Mouse (Mus musculus) forebrain, embryonic 14.5 days (tissue): Measurements from ENCODE around the gene V1rd19. TPM values are rescaled to one million over a fixed set of nuclear protein-coding genes. Genes with fewer than 3 reads are reported as not detected.
"Not testable (repeated sequence)": the region's sequence is repeated elsewhere in the genome, so short reads cannot be mapped to it uniquely, and the experiment has no call there.

ENCODE experiments used
- ATAC-seq: fragments of 200-750 bp; cut with Nextera tagmentation; 2 replicates; pipeline ENCODE4 v1.8.0; 2017; ENCODE audit warnings: mild to moderate bottlenecking, moderate library complexity
- DNase-seq: peaks from one replicate; pipeline ENCODE4 v3.0.0-alpha.2; 2015; ENCODE audit warnings: low spot score
- H3K27ac ChIP-seq: fragments of 300-500 bp; sonication (generic); 2 replicates; pipeline ENCODE4 v1.5.1; 2014; ENCODE audit warnings: low read depth, mild to moderate bottlenecking, control low read depth, low read length, moderate library complexity
- H3K27me3 ChIP-seq: fragments of 300-500 bp; sonication (generic); replicated peaks from 2 replicates; pipeline ENCODE4 v1.6.1; 2014; ENCODE audit warnings: low read length, control low read depth, mixed read lengths; ENCODE audit not compliant: control insufficient read depth, insufficient read depth
- H3K36me3 ChIP-seq: fragments of 300-500 bp; sonication (generic); 2 replicates; pipeline ENCODE4 v1.6.1; 2014; ENCODE audit warnings: low read length, control low read depth; ENCODE audit not compliant: control insufficient read depth, insufficient read depth
- H3K4me1 ChIP-seq: fragments of 300-500 bp; sonication (generic); 2 replicates; pipeline ENCODE4 v1.6.1; 2014; ENCODE audit warnings: antibody characterized with exemption, low read length, control low read depth; ENCODE audit not compliant: control insufficient read depth, insufficient read depth
- H3K4me2 ChIP-seq: fragments of 300-500 bp; sonication (generic); 2 replicates; pipeline ENCODE4 v1.6.1; 2014; ENCODE audit warnings: mild to moderate bottlenecking, control low read depth, low read length
- H3K4me3 ChIP-seq: fragments of 300-500 bp; sonication (generic); 2 replicates; pipeline ENCODE4 v1.5.1; 2014; ENCODE audit warnings: low read depth, low read length, control low read depth
- H3K9ac ChIP-seq: fragments of 300-500 bp; sonication (generic); 2 replicates; pipeline ENCODE4 v1.6.1; 2014; ENCODE audit warnings: mild to moderate bottlenecking, low read length, control low read depth, moderate library complexity
- H3K9me3 ChIP-seq: fragments of 300-500 bp; sonication (generic); replicated peaks from 2 replicates; pipeline ENCODE4 v1.6.1; 2016; ENCODE audit warnings: low read length, control low read depth, mixed read lengths; ENCODE audit not compliant: control insufficient read depth
- WGBS: fragments of 180-500 bp; shearing (Covaris S2); extraction: QIAGEN DNeasy Blood & Tissue Kit; methylation state at CpG from one replicate; pipeline ENCODE4 v1.1.7; 2014; 5-methylcytosine and 5-hydroxymethylcytosine counted together
- polyA plus RNA-seq: library from polyadenylated mRNA; unstranded; fragments of >200 nt; fragmentation: Nextera tagmentation; extraction: Ambion mirVana; gene quantifications from 2 replicates; pipeline ENCODE4 v1.2.1, GENCODE M21; 2014

The V1rd19 gene
- polyA plus RNA-seq: not detected in 2 replicates

DNA sequence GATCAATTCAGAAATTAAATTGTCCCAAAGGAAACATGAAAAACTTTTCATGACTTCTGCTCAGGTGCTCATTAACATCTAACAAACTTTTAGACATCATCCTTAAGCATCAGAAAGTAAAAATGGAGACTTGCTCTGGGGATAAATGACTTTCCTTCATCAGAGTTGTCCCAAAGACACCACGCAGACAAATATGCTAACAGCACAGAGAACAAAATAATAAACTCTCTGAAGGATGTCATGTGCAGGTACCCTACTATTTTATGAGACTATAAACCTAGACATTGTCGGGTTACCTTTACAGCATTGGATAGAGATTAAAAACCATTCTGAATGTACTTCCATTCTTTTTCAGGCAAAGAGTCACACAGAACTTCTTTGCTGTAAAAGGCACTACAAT is at the start of gene V1rd19:
V1rd19 (plus strand) TSS at position 301 of the 400 bp plus-strand sequence.
- H3K9me3 ChIP-seq: peaks cover 15% of the 10 kb centered on the region; the same call in 1 of the 2 replicates
- WGBS: 75% methylated on average over 2 of the region's 2 CpGs
- no peaks in the 10 kb centered on the region for H3K4me1 ChIP-seq

DNA sequence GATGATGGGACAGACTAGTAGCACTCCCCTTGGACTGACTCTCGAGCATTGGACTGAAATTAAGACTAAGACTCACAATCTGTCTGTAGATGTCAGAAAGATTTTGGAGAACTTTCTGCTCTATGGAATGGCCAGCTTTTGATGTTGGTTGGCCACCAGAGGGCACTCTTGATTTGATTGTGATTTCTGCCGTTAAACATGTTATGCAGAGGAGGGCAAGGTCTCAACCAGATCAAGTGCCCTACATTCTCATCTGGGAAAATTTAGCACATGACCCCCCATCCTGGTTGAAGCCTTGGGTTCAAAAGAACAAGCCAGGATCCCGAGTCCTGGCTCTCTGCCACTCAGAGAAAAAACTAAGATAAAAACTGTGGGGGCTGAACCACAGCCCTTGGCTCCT is 33.4 kb upstream of the V1rd19 start:
- H3K36me3 ChIP-seq, H3K27ac ChIP-seq, H3K4me1 ChIP-seq, DNase-seq, ATAC-seq, H3K4me3 ChIP-seq, H3K9ac ChIP-seq, H3K4me2 ChIP-seq, H3K27me3 ChIP-seq: not testable (repeated sequence)
- WGBS: 49% methylated on average over 3 of the region's 3 CpGs
- peaks cover 12% of the 10 kb centered on the region for H3K9me3 ChIP-seq

More for the DNA sequence above, at the start of gene V1rd19:
- Histone ChIP-seq H3K27me3 (no peaks in the 10 kb centered on the region), H3K4me3 (no peak within 1 kb of the TSS), H3K36me3 (no peaks in the 10 kb centered on the region), H3K4me2 (no peak within 1 kb of the TSS), H3K27ac (no peak within 1 kb of the TSS), H3K9ac (no peak within 1 kb of the TSS)
- ATAC-seq: no peak
- no peak for DNase-seq

DNA sequence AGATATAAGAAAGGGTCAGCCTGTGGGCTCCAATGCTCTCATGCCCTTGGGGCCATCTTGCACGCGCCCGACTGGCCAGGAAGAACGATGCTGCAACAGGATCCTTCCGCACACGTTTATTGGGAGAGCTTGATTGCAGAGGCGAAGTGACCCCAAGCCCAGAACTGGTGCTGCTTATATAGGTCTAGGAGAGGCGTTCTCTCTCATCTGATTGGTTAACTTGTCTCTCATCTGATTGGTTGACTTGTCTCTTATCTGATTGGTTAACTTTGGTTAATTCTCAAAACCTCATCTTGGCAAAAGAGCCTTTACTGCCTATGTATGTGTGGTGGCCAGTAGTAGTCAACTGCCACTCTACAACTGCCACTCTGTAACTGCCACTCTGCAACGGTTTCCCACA is 27.2 kb upstream of the V1rd19 start, which contains the start of gene Vmn1r181:
Vmn1r181 (plus strand) TSS at position 301 of the 400 bp plus-strand sequence.
- not testable (repeated sequence) for H3K4me1 ChIP-seq, H3K27ac ChIP-seq, DNase-seq, H3K27me3 ChIP-seq, H3K36me3 ChIP-seq, H3K4me2 ChIP-seq, H3K9ac ChIP-seq, H3K4me3 ChIP-seq, ATAC-seq
- H3K9me3 ChIP-seq: peaks cover 18% of the 10 kb centered on the region; the same call in 1 of the 2 replicates
- WGBS: 88% methylated on average over 9 of the region's 9 CpGs

DNA sequence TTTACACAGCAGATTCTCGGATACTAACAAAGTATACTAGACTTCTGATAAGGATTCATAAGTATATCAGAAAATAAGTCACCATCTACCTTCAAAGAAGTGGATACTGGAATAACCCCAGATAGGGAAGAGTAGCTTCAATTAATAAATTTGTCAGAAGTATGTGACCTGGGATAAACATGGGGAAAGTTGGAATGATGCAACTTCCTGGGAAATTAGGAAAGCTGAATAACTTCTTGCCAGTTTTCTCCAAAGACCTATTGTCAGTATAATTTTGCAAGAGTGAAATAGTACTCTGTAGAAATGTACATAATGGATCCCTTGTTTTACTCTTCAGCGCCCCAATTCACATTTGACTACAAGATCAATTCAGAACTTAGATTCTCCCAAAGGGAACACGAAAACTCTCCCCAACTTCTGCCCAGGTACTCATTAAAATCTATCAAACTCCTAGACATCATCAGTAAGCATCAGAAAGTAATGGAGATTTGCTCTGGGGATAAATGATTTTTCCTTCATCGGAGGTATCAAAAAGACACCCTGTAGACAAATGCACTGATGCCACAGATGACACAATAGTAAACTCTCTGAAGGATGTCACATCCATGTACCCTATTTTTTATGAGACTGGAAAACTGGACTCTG is 51.3 kb downstream of the V1rd19 start, which contains the start of gene Vmn1r183:
Vmn1r183 (plus strand) TSS at position 595 of the 645 bp plus-strand sequence.
- H3K4me3 ChIP-seq: no peak within 1 kb of the TSS
- no peak for ATAC-seq
- WGBS: 72% methylated on average over 4 of the region's 4 CpGs

More for the DNA sequence above, 51.3 kb downstream of the V1rd19 start, which contains the start of gene Vmn1r183:
- Histone ChIP-seq H3K27ac (no peak within 1 kb of the TSS), H3K27me3 (no peaks in the 10 kb centered on the region), H3K36me3 (no peaks in the 10 kb centered on the region), H3K9me3 (no peaks in the 10 kb centered on the region), H3K9ac (no peak within 1 kb of the TSS), H3K4me1 (no peaks in the 10 kb centered on the region), H3K4me2 (no peak within 1 kb of the TSS)
- DNase-seq: no peak

Other genes starting within 250 kb of the V1rd19 start
- not detected in 2 replicates for gene Vmn1r174, start 249.4 kb upstream of the V1rd19 start, polyA plus RNA-seq
- gene Vmn1r175, start 191.0 kb upstream of the V1rd19 start, polyA plus RNA-seq: not detected in 2 replicates
- not detected in 2 replicates for gene Vmn1r176, start 164.3 kb upstream of the V1rd19 start, polyA plus RNA-seq
- gene Vmn1r177, start 135.2 kb upstream of the V1rd19 start, polyA plus RNA-seq: not detected in 2 replicates
- gene Vmn1r178, start 109.7 kb upstream of the V1rd19 start, polyA plus RNA-seq: not detected in 2 replicates
- not detected in 2 replicates for gene Vmn1r179, start 74.7 kb upstream of the V1rd19 start, polyA plus RNA-seq
- not detected in 2 replicates for gene Vmn1r180, start 51.1 kb upstream of the V1rd19 start, polyA plus RNA-seq
- gene Vmn1r181, start 27.1 kb upstream of the V1rd19 start, polyA plus RNA-seq: not detected in 2 replicates
- not detected in 2 replicates for gene Vmn1r183, start 51.6 kb downstream of the V1rd19 start, polyA plus RNA-seq
- gene Zfp180, start 80.2 kb downstream of the V1rd19 start, polyA plus RNA-seq: 31.3 and 40.8 TPM in 2 replicates
- gene Zfp112, start 110.6 kb downstream of the V1rd19 start, polyA plus RNA-seq: 6.5 TPM in 2 replicates
- 22.8 and 26.7 TPM in 2 replicates for gene Zfp235, start 132.5 kb downstream of the V1rd19 start, polyA plus RNA-seq
- 4.0 and 6.1 TPM in 2 replicates for gene Zfp114, start 173.4 kb downstream of the V1rd19 start, polyA plus RNA-seq
- 7.7 and 8.1 TPM in 2 replicates for gene Zfp111, start 209.8 kb downstream of the V1rd19 start, polyA plus RNA-seq
- 2.6 and 3.3 TPM in 2 replicates for gene Zfp109, start 235.9 kb downstream of the V1rd19 start, polyA plus RNA-seq